Mouse (Mus musculus): ENCODE measurements around the gene Duox1. TPM values are rescaled to one million over a fixed set of nuclear protein-coding genes. Genes with fewer than 3 reads are reported as not detected.

Gene Duox1
- total RNA-seq, 2 experiments from 2014 or later, result not detected

GRCm38 (mm10) chr2:122362622-122363523 is 47.4 kb downstream of the Duox1 start:
- intact Hi-C loops (cut with DNase I), result no loop called here
- TF ChIP-seq CTCF (IDR thresholded peaks at IDR 0.05), result peak; percentile 40
- no peak for DNase-seq (ENCODE audit: extremely low spot score in 1 of 2, low spot score in 2 of 2)
- no peak overlapping the region for H3K4me3 ChIP-seq
- no peak overlapping the region for H3K27ac ChIP-seq

GRCm38 (mm10) chr2:122364352-122364944 is 49.0 kb downstream of the Duox1 start:
- Histone ChIP-seq H3K4me3 (no peak overlapping the region), H3K27ac (no peak overlapping the region)
- no peak for TF ChIP-seq CTCF (IDR thresholded peaks at IDR 0.05)
- intact Hi-C loops (cut with DNase I), result no loop called here
- no peak for DNase-seq (ENCODE audit: extremely low spot score in 1 of 2, low spot score in 2 of 2)

- Histone ChIP-seq H3K4me3 (no peak overlapping the region), H3K27ac (no peak overlapping the region)
- intact Hi-C loops (cut with DNase I), result no loop called here
- no peak for DNase-seq (ENCODE audit: extremely low spot score in 1 of 2, low spot score in 2 of 2)
- peak; percentile 43 for TF ChIP-seq CTCF (IDR thresholded peaks at IDR 0.05)
Measured at GRCm38 (mm10) chr2:122365244-122365866, 49.9 kb downstream of the Duox1 start.

GRCm38 (mm10) chr2:122366039-122366438 is 50.6 kb downstream of the Duox1 start:
- Histone ChIP-seq H3K4me3 (no peak overlapping the region; the same call in 1 of the 2 replicates), H3K27ac (no peak overlapping the region)
- DNase-seq (ENCODE audit: extremely low spot score in 1 of 2, low spot score in 2 of 2), result no peak
- no peak for TF ChIP-seq CTCF (IDR thresholded peaks at IDR 0.05)
- intact Hi-C loops (cut with DNase I), result no loop called here

GRCm38 (mm10) chr2:122366706-122367105 is 51.2 kb downstream of the Duox1 start:
- TF ChIP-seq CTCF (IDR thresholded peaks at IDR 0.05), result no peak
- H3K27ac ChIP-seq, result no peak overlapping the region
- peak overlapping the region; percentile 68 for H3K4me3 ChIP-seq
- no peak for DNase-seq (ENCODE audit: extremely low spot score in 1 of 2, low spot score in 2 of 2)
- intact Hi-C loops (cut with DNase I), result no loop called here

GRCm38 (mm10) chr2:122367181-122367580 is 51.7 kb downstream of the Duox1 start:
- DNase-seq (ENCODE audit: extremely low spot score in 1 of 2, low spot score in 2 of 2), result no peak
- Histone ChIP-seq H3K27ac (no peak overlapping the region), H3K4me3 (peak overlapping the region; percentile 68)
- no peak for TF ChIP-seq CTCF (IDR thresholded peaks at IDR 0.05)
- intact Hi-C loops (cut with DNase I), result no loop called here

GRCm38 (mm10) chr2:122367701-122368080 is 52.2 kb downstream of the Duox1 start:
- H3K4me3 ChIP-seq, result peak overlapping the region; percentile 68
- DNase-seq (ENCODE audit: extremely low spot score in 1 of 2, low spot score in 2 of 2), result no peak
- intact Hi-C loops (cut with DNase I), result loop anchor here (2.0 kb wide), 1 partner anchor 19 kb away; no protein-coding TSS in a partner anchor
- H3K27ac ChIP-seq, result peak overlapping the region; percentile 76
- no peak for TF ChIP-seq CTCF (IDR thresholded peaks at IDR 0.05)

GRCm38 (mm10) chr2:122368081-122368971 is 52.9 kb downstream of the Duox1 start:
- DNase-seq (ENCODE audit: extremely low spot score in 1 of 2, low spot score in 2 of 2), result peak in 1 of 2 experiments; percentile 44
- TF ChIP-seq CTCF (IDR thresholded peaks at IDR 0.05), result peak; percentile 7
- Histone ChIP-seq H3K4me3 (peak overlapping the region; percentile 68), H3K27ac (peak overlapping the region; percentile 76)
- intact Hi-C loops (cut with DNase I), result loop anchor here (2.0 kb wide), 1 partner anchor 20 kb away; no protein-coding TSS in a partner anchor

- intact Hi-C loops (cut with DNase I), result loop anchor here (2.0 kb wide), 1 partner anchor 20 kb away; no protein-coding TSS in a partner anchor
- TF ChIP-seq CTCF (IDR thresholded peaks at IDR 0.05), result no peak
- peak; percentile 90 for DNase-seq (ENCODE audit: extremely low spot score in 1 of 2, low spot score in 2 of 2)
- Histone ChIP-seq H3K4me3 (peak within 1 kb of the TSS; percentile 68), H3K27ac (peak within 1 kb of the TSS; percentile 76)
Measured at GRCm38 (mm10) chr2:122368995-122369739, 53.7 kb downstream of the Duox1 start, which contains the start of gene Shf. Shf (minus strand) TSS chr2:122369162.

- no peak for TF ChIP-seq CTCF (IDR thresholded peaks at IDR 0.05)
- intact Hi-C loops (cut with DNase I), result no loop called here
- DNase-seq (ENCODE audit: extremely low spot score in 1 of 2, low spot score in 2 of 2), result no peak
- Histone ChIP-seq H3K27ac (no peak overlapping the region), H3K4me3 (no peak overlapping the region)
Measured at GRCm38 (mm10) chr2:122370101-122370750, 54.8 kb downstream of the Duox1 start.

Data from left cerebral cortex, adult 2 months (tissue).